Mouse (Mus musculus): ENCODE data around the gene Agap1.
A peak's percentile ranks its signal among the peaks of the same experiment; 100 is the strongest.

Agap1 gene

GRCm38 (mm10) chr1:89454196-89455123 lies at the start of gene Agap1:
Gene Agap1, plus strand, starts transcription at chr1:89454806.
- peak; percentile 83 for DNase-seq

GRCm38 (mm10) chr1:89405991-89406390 lies 48.6 kb upstream of the Agap1 start:
- no peak for DNase-seq

GRCm38 (mm10) chr1:89407986-89408385 lies 46.6 kb upstream of the Agap1 start:
- no peak for DNase-seq

- no peak for DNase-seq
These were observed 41.5 kb upstream of the Agap1 start for GRCm38 (mm10) chr1:89413122-89413521.

GRCm38 (mm10) chr1:89414563-89414962 lies 40.0 kb upstream of the Agap1 start:
- DNase-seq = no peak

GRCm38 (mm10) chr1:89416929-89417328 lies 37.7 kb upstream of the Agap1 start:
- DNase-seq = no peak

GRCm38 (mm10) chr1:89420642-89421041 lies 34.0 kb upstream of the Agap1 start:
- no peak for DNase-seq

GRCm38 (mm10) chr1:89421401-89421800 lies 33.2 kb upstream of the Agap1 start:
- no peak for DNase-seq

- DNase-seq = no peak
These were observed 30.0 kb upstream of the Agap1 start for GRCm38 (mm10) chr1:89424563-89424962.

- no peak for DNase-seq
These were observed 28.5 kb upstream of the Agap1 start for GRCm38 (mm10) chr1:89426137-89426536.

- DNase-seq = no peak
These were observed 25.9 kb upstream of the Agap1 start for GRCm38 (mm10) chr1:89428671-89429070.

GRCm38 (mm10) chr1:89429946-89430640 lies 24.5 kb upstream of the Agap1 start:
- DNase-seq = no peak

- no peak for DNase-seq
These were observed 15.3 kb upstream of the Agap1 start for GRCm38 (mm10) chr1:89439351-89439750.

- DNase-seq = no peak
These were observed 13.2 kb upstream of the Agap1 start for GRCm38 (mm10) chr1:89441236-89441897.

- DNase-seq = no peak
These were observed 11.1 kb upstream of the Agap1 start for GRCm38 (mm10) chr1:89443512-89443911.

- no peak for DNase-seq
These were observed 10.6 kb upstream of the Agap1 start for GRCm38 (mm10) chr1:89444014-89444413.

- DNase-seq = no peak
These were observed 4.5 kb upstream of the Agap1 start for GRCm38 (mm10) chr1:89450139-89450538.

- DNase-seq = no peak
These were observed 2.5 kb upstream of the Agap1 start for GRCm38 (mm10) chr1:89452138-89452537.

- no peak for DNase-seq
These were observed 940 bp upstream of the Agap1 start for GRCm38 (mm10) chr1:89453666-89454065.

- peak; percentile 18 for DNase-seq
These were observed 950 bp downstream of the Agap1 start for GRCm38 (mm10) chr1:89455421-89456091.

- DNase-seq = no peak
These were observed 1.9 kb downstream of the Agap1 start for GRCm38 (mm10) chr1:89456456-89456855.

- DNase-seq = no peak
These were observed 2.8 kb downstream of the Agap1 start for GRCm38 (mm10) chr1:89457126-89458031.
